Mouse (Mus musculus): ENCODE results near the gene Rpl26.

DNA sequence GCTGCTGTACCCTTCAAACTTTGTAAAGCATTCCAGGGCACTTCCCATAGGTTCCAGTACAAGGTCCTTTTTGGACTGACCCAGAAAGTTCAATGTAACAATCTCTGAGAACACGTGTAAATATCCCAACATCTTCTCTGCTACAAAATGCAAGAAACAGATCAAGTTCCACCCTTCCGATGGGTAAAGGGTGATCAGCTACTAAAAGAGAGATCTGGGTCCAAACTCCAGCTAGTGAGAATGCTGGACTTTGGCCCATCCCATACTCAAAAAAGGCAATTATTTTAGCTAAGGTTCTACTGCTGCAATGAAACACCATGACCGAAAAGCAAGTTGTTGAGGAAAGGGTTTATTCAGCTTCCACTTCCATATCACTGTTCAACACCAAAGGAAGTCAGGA lies 46.8 kb upstream of the Rpl26 start:
- TF ChIP-seq POLR2A (IDR thresholded peaks at IDR 0.05; ENCODE audit: low read depth, low read length) (no peak), CTCF (IDR thresholded peaks at IDR 0.05; ENCODE audit: extremely low read depth, insufficient read depth, insufficient read length, insufficient replicate concordance) (no peak)

All from spleen, adult 2 months (tissue).